Mouse (Mus musculus) bone marrow, adult 2 months (tissue): ENCODE measurements at regions not wholly inside any gene's neighbourhood (a gene's known extent, or its start where the extent isn't known, plus 50 kb on each side); places are given as distances from the start of the nearest gene placed in this dataset.

Experiments
- CTCF ChIP-seq: fragments of 200-500 bp; IDR thresholded peaks from 2 replicates; pipeline ENCODE4 v1.5.1; 2011; ENCODE audit warnings: low read length, control low read depth; ENCODE audit not compliant: control insufficient read depth, insufficient read depth
- POLR2A ChIP-seq: fragments of 200-500 bp; IDR thresholded peaks from 2 replicates; pipeline ENCODE4 v1.6.1; 2011; ENCODE audit warnings: low read depth, mild to moderate bottlenecking, control low read depth, low read length, borderline replicate concordance; ENCODE audit not compliant: control insufficient read depth

GRCm38 (mm10) chr12:9278735-9279134 lies 248.9 kb downstream of the Ttc32 start:
- no peak for TF ChIP-seq CTCF
- TF ChIP-seq POLR2A = no peak
